In the genomic region with DNA sequence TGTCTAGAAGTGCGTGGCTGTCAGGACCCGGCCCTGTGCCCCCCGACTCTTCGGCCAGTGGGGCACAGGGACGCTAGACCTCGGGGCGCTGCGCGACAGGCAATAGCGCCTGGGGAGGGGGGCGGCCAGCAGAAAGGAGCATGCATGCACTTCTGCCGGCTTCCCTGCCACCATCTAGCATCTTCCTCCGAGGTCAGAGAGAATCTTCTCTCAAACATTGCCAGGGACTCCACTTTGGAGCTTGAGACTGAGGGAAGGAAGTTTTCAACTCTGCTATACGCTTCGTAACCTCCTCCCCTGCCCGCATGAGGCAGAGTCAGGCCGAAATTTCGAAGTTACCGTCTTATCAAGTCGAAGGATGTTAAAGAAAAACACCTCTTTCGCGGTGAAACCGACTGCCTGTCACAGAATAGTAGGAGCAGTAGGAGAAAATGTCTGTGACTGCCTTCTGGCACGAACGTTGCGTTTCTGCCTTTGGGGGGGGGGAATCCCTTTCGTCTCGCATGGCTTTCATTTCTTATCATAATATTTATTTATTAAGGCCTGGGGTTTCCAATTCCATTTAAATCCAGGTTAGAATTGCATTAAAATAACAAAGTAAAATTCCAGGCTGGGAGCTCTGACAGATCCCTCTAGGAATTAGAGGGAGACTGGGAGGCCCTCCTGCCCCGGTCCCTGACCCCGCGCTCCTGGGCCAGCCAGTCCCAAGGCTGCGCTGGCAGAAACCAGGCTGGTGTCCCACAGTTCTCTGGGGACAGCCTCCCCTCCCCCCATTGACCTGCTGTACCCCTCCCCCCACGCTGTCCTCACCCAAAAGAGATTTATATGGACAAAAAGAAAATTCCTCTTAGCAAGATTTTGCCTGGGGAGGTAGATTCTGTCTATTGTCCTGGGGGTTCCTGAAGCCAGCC, we compare ENCODE assay signal across 9 mouse cellular contexts. TPM values are rescaled to one million over a fixed set of nuclear protein-coding genes. Genes with fewer than 3 reads are reported as not detected.
DNase-seq lines count a peak whose midpoint lies in the region; ATAC-seq and TF ChIP-seq lines count a peak whose summit lies in the region.
"Had no signal": no experiment of that assay in that cellular context is flagged by ENCODE, and none has a peak within 500 bp of the region (broad histone marks: within the 10 kb centered on the region; RNA-seq: fewer than 3 reads in every experiment).

No protein-coding gene starts in this region.

- DNase-seq in gastrocnemius, adult 2 months: no peak
- no peak for DNase-seq in gastrocnemius, postnatal 36 days
- DNase-seq in forebrain, embryonic 10.5 days (ENCODE audit: extremely low spot score, low spot score): peak; percentile 52
- DNase-seq in liver, embryonic 14.5 days (ENCODE audit: low read depth in 3 of 3, low spot score in 3 of 3): no peak
- DNase-seq in ovary, postnatal 14 days (ENCODE audit: low spot score): no peak
- no peak for DNase-seq in natural killer cell, adult 2 months (ENCODE audit: low spot score in 2 of 2)

- no peaks in the 10 kb centered on the region for H3K36me3 ChIP-seq in E14TG2a.4 (ENCODE audit: insufficient read depth, low read length)
- peaks cover 7% of the 10 kb centered on the region for H3K36me3 ChIP-seq in forebrain, embryonic 10.5 days (replicated peaks)
- no peaks in the 10 kb centered on the region for H3K36me3 ChIP-seq in liver, embryonic 14.5 days (replicated peaks; ENCODE audit: control insufficient read depth, insufficient read depth, low read depth)

- peak overlapping the region; percentile 73 for H3K4me3 ChIP-seq in gastrocnemius, adult 2 months
- peak overlapping the region; percentile 85 for H3K4me3 ChIP-seq in E14TG2a.4 (replicated peaks; ENCODE audit: low read length)
- H3K4me3 ChIP-seq in forebrain, embryonic 10.5 days: peak overlapping the region; percentile 72
- H3K4me3 ChIP-seq in liver, embryonic 14.5 days (ENCODE audit: insufficient read depth in 1 of 2, low read depth in 2 of 2, low read length in 2 of 2): peak overlapping the region; percentile 3 to 43

- no peak for TF ChIP-seq EP300 in liver, embryonic 14.5 days (IDR thresholded peaks at IDR 0.05; ENCODE audit: low read depth)

- peaks cover 63% of the 10 kb centered on the region for H3K27me3 ChIP-seq in E14TG2a.4 (ENCODE audit: insufficient read depth, low read length)
- peaks cover 76% of the 10 kb centered on the region for H3K27me3 ChIP-seq in forebrain, embryonic 10.5 days (ENCODE audit: poor library complexity, severe bottlenecking)
- peaks cover 59% of the 10 kb centered on the region for H3K27me3 ChIP-seq in liver, embryonic 14.5 days (ENCODE audit: control insufficient read depth, insufficient read depth, low read length)

- H3K4me1 ChIP-seq in E14TG2a.4 (replicated peaks; ENCODE audit: low read depth, low read length): peaks cover 85% of the 10 kb centered on the region
- H3K4me1 ChIP-seq in forebrain, embryonic 10.5 days: peaks cover 97% of the 10 kb centered on the region
- H3K4me1 ChIP-seq in liver, embryonic 14.5 days (replicated peaks; ENCODE audit: control insufficient read depth in 2 of 2, insufficient read depth in 2 of 2, low read length in 1 of 2): 0 out of 4 replicates have a peak, but pooled peaks cover 0 to 3% of the 10 kb centered on the region in 2 experiments

- WGBS in forebrain, embryonic 10.5 days: under 1% methylated on average over 30 of the region's 33 CpGs
- WGBS in liver, embryonic 14.5 days (ENCODE audit: insufficient replicate concordance): under 1% methylated on average over 27 of the region's 33 CpGs

- H3K4me2 ChIP-seq in liver, embryonic 14.5 days (ENCODE audit: low read depth): peak overlapping the region; percentile 65

- no peak overlapping the region for H3K9ac ChIP-seq in liver, embryonic 14.5 days (replicated peaks)

- H3K27ac ChIP-seq in gastrocnemius, adult 2 months: no peak overlapping the region
- H3K27ac ChIP-seq in forebrain, embryonic 10.5 days: peak overlapping the region; percentile 97
- H3K27ac ChIP-seq in liver, embryonic 14.5 days: no peak overlapping the region

- H3K9me3 ChIP-seq in E14TG2a.4 (ENCODE audit: low read length): no peaks in the 10 kb centered on the region
- no peaks in the 10 kb centered on the region for H3K9me3 ChIP-seq in forebrain, embryonic 10.5 days
- no peaks in the 10 kb centered on the region for H3K9me3 ChIP-seq in liver, embryonic 14.5 days (ENCODE audit: control insufficient read depth, low read length)

- TF ChIP-seq CTCF in gastrocnemius, adult 2 months (IDR thresholded peaks at IDR 0.05): no peak
- TF ChIP-seq CTCF in E14TG2a.4 (conservative IDR thresholded peaks at IDR 0.05; ENCODE audit: low read length): no peak
- no peak for TF ChIP-seq CTCF in liver, embryonic 14.5 days (IDR thresholded peaks at IDR 0.05; ENCODE audit: low read depth)

- ATAC-seq in liver, embryonic 14.5 days (ENCODE audit: insufficient read depth): no peak
- no peak for ATAC-seq in activated CD4-positive, CD25-positive, alpha-beta regulatory T cell, adult 4 months

- intact Hi-C loops in gastrocnemius, adult 2 months (cut with DNase I): no loop called here
- intact Hi-C loops in gastrocnemius, postnatal 36 days (cut with DNase I): no loop called here

RNA-seq across cellular contexts. Expression of a gene that starts 1.0 kb away (rescaled TPM):
- total RNA-seq in gastrocnemius, adult 2 months (2021): under 1 TPM; 0.17 to 0.20 TPM
- total RNA-seq in gastrocnemius, postnatal 36 days (2021): under 1 TPM; 0.13 to 0.15 TPM
- polyA plus RNA-seq in forebrain, embryonic 10.5 days (2016; fragmentation: Nextera tagmentation; extraction: Ambion mirVana): 11.5 and 13.9 TPM in 2 replicates
- polyA plus RNA-seq in liver, embryonic 14.5 days (2012; rRNA removed): 0.30 and 0.33 TPM in 2 replicates
- polyA plus RNA-seq in liver, embryonic 14.5 days (2014; fragmentation: Nextera tagmentation; extraction: Ambion mirVana): 0.16 and 0.23 TPM in 2 replicates
- not detected for polyA plus RNA-seq in activated CD4-positive, CD25-positive, alpha-beta regulatory T cell, adult 4 months (2017; shearing (Covaris generic))
- total RNA-seq: liver, adult 2 months had no signal

RNA-seq across cellular contexts. Expression of a gene that starts 34.0 kb away (rescaled TPM):
- 10 to 100 TPM; 12.9 to 13.9 TPM for total RNA-seq in gastrocnemius, adult 2 months (2021)
- 10 to 100 TPM; 12.4 to 16.7 TPM for total RNA-seq in gastrocnemius, postnatal 36 days (2021)
- 32.6 and 35.6 TPM in 2 replicates for polyA plus RNA-seq in forebrain, embryonic 10.5 days (2016; fragmentation: Nextera tagmentation; extraction: Ambion mirVana)
- 6.1 and 7.5 TPM in 2 replicates for polyA plus RNA-seq in liver, embryonic 14.5 days (2012; rRNA removed)
- 4.3 and 5.4 TPM in 2 replicates for polyA plus RNA-seq in liver, embryonic 14.5 days (2014; fragmentation: Nextera tagmentation; extraction: Ambion mirVana)
- polyA plus RNA-seq in activated CD4-positive, CD25-positive, alpha-beta regulatory T cell, adult 4 months (2017; shearing (Covaris generic)): 1 to 10 TPM; 4.2 to 5.1 TPM

Comparison
In these comparisons a context has a peak if more than half of its experiments do, and no peak if none do; other contexts are left out.
1. H3K4me3 ChIP-seq: peak in every context shown above with its lines; median percentile 85 in E14TG2a.4; 73 in gastrocnemius, adult 2 months; 72 in forebrain, embryonic 10.5 days; 23 in liver, embryonic 14.5 days.